Mouse (Mus musculus) intestine, embryonic 14.5 days (tissue): ENCODE results near the gene Rasgef1a. TPM values are rescaled to one million over a fixed set of nuclear protein-coding genes. Genes with fewer than 3 reads are reported as not detected.

Experiments
- ATAC-seq: fragments of 200-750 bp; cut with Nextera tagmentation; replicated peaks from 2 replicates; pipeline ENCODE4 v1.8.0; 2017; ENCODE audit warnings: low read depth, moderate number of reproducible peaks, moderate TSS enrichment, moderate library complexity; ENCODE audit not compliant: low FRiP score, low TSS enrichment
- DNase-seq: peaks from one replicate; pipeline ENCODE4 v3.0.0-alpha.2; 2018; ENCODE audit warnings: low spot score
- H3K27ac ChIP-seq: fragments of 300-500 bp; sonication (generic); 2 replicates; pipeline ENCODE4 v1.5.1; 2014; ENCODE audit warnings: low read depth, mild to moderate bottlenecking, control low read depth
- H3K27me3 ChIP-seq: fragments of 300-500 bp; sonication (generic); replicated peaks from 2 replicates; pipeline ENCODE4 v1.6.1; 2014; ENCODE audit warnings: low read length, control low read depth; ENCODE audit not compliant: control insufficient read depth, insufficient read depth
- H3K36me3 ChIP-seq: fragments of 300-500 bp; sonication (generic); 2 replicates; pipeline ENCODE4 v1.6.1; 2014; ENCODE audit warnings: low read length, control low read depth; ENCODE audit not compliant: control insufficient read depth, insufficient read depth
- H3K4me1 ChIP-seq: fragments of 300-500 bp; sonication (generic); replicated peaks from 2 replicates; pipeline ENCODE4 v1.6.1; 2014; ENCODE audit warnings: low read length, control low read depth, mixed read lengths; ENCODE audit not compliant: control insufficient read depth, insufficient read depth
- H3K4me2 ChIP-seq: fragments of 300-500 bp; sonication (generic); 2 replicates; pipeline ENCODE4 v1.6.1; 2014; ENCODE audit warnings: low read length
- H3K4me3 ChIP-seq: fragments of 300-500 bp; sonication (generic); 2 replicates; pipeline ENCODE4 v1.5.1; 2014; ENCODE audit warnings: low read depth, low read length, control low read depth, mixed read lengths
- H3K9ac ChIP-seq: fragments of 300-500 bp; sonication (generic); 2 replicates; pipeline ENCODE4 v1.6.1; 2014; ENCODE audit warnings: mild to moderate bottlenecking, low read length
- H3K9me3 ChIP-seq: fragments of 300-500 bp; sonication (generic); 2 replicates; pipeline ENCODE4 v1.6.1; 2016; ENCODE audit warnings: low read length, control low read depth; ENCODE audit not compliant: control insufficient read depth
- WGBS: fragments of 180-500 bp; shearing (Covaris S2); extraction: QIAGEN DNeasy Blood & Tissue Kit; methylation state at CpG from one replicate; pipeline ENCODE4 v1.1.7; 2014; 5-methylcytosine and 5-hydroxymethylcytosine counted together
- polyA plus RNA-seq: library from polyadenylated mRNA; unstranded; fragments of >200 nt; fragmentation: Nextera tagmentation; extraction: Ambion mirVana; gene quantifications from 2 replicates; pipeline ENCODE4 v1.2.1, GENCODE M21; 2014

Rasgef1a gene
- polyA plus RNA-seq, result 0.05 TPM in 1 of 2 replicates, not detected in the other

- WGBS, result 10% methylated on average over 66 of the region's 70 CpGs
- ATAC-seq (no peak), DNase-seq (no peak)
- H3K4me1 ChIP-seq, result 0 out of 2 replicates have a peak, but pooled peaks cover 4% of the 10 kb centered on the region
- H3K36me3 ChIP-seq, result no peaks in the 10 kb centered on the region
- 0 out of 2 replicates have a peak, but pooled peaks cover 4% of the 10 kb centered on the region for H3K9me3 ChIP-seq
- H3K27me3 ChIP-seq, result peaks cover 48% of the 10 kb centered on the region
- H3K9ac ChIP-seq, result peak within 1 kb of the TSS; percentile 32; the same call in 1 of the 2 replicates
- H3K27ac ChIP-seq, result no peak within 1 kb of the TSS
- H3K4me3 ChIP-seq, result peak within 1 kb of the TSS; percentile 37
- H3K4me2 ChIP-seq, result peak within 1 kb of the TSS; percentile 65
Observed at GRCm38 (mm10) chr6:118010756-118011615, at the start of gene Rasgef1a. Rasgef1a (plus strand) TSS chr6:118011438.

GRCm38 (mm10) chr6:117963201-117963600 lies 48.0 kb upstream of the Rasgef1a start:
- H3K4me2 ChIP-seq, result no peak overlapping the region
- H3K9me3 ChIP-seq, result 0 out of 2 replicates have a peak, but pooled peaks cover 4% of the 10 kb centered on the region
- H3K9ac ChIP-seq, result no peak overlapping the region
- no peaks in the 10 kb centered on the region for H3K27me3 ChIP-seq
- no peak overlapping the region for H3K27ac ChIP-seq
- no peaks in the 10 kb centered on the region for H3K4me1 ChIP-seq
- ATAC-seq (no peak), DNase-seq (no peak)
- H3K36me3 ChIP-seq, result no peaks in the 10 kb centered on the region
- WGBS, result 84% methylated on average over 3 of the region's 3 CpGs
- no peak overlapping the region for H3K4me3 ChIP-seq

GRCm38 (mm10) chr6:117966729-117967128 lies 44.5 kb upstream of the Rasgef1a start:
- no peak overlapping the region for H3K27ac ChIP-seq
- WGBS, result 35% methylated on average over 9 of the region's 9 CpGs
- ATAC-seq (no peak), DNase-seq (no peak)
- H3K27me3 ChIP-seq, result no peaks in the 10 kb centered on the region
- no peaks in the 10 kb centered on the region for H3K36me3 ChIP-seq
- no peak overlapping the region for H3K4me3 ChIP-seq
- H3K9ac ChIP-seq, result no peak overlapping the region
- no peak overlapping the region for H3K4me2 ChIP-seq
- no peaks in the 10 kb centered on the region for H3K4me1 ChIP-seq
- H3K9me3 ChIP-seq, result 0 out of 2 replicates have a peak, but pooled peaks cover 4% of the 10 kb centered on the region

GRCm38 (mm10) chr6:117987173-117987572 lies 24.1 kb upstream of the Rasgef1a start:
- Histone ChIP-seq H3K9ac (no peak overlapping the region), H3K4me3 (no peak overlapping the region), H3K27me3 (no peaks in the 10 kb centered on the region), H3K27ac (no peak overlapping the region), H3K4me2 (no peak overlapping the region), H3K4me1 (no peaks in the 10 kb centered on the region), H3K9me3 (no peaks in the 10 kb centered on the region), H3K36me3 (no peaks in the 10 kb centered on the region)
- 59% methylated on average over 5 of the region's 5 CpGs for WGBS
- no peak for ATAC-seq
- DNase-seq, result no peak

- Histone ChIP-seq H3K4me1 (no peaks in the 10 kb centered on the region), H3K27me3 (no peaks in the 10 kb centered on the region), H3K9me3 (no peaks in the 10 kb centered on the region), H3K4me2 (no peak overlapping the region), H3K36me3 (no peaks in the 10 kb centered on the region), H3K9ac (no peak overlapping the region), H3K4me3 (no peak overlapping the region), H3K27ac (no peak overlapping the region)
- ATAC-seq (no peak), DNase-seq (no peak)
- 82% methylated on average over 7 of the region's 7 CpGs for WGBS
Observed at GRCm38 (mm10) chr6:117989209-117989608, 22.0 kb upstream of the Rasgef1a start.

GRCm38 (mm10) chr6:117990649-117991048 lies 20.6 kb upstream of the Rasgef1a start:
- no peaks in the 10 kb centered on the region for H3K36me3 ChIP-seq
- WGBS, result 73% methylated on average over 8 of the region's 8 CpGs
- H3K4me2 ChIP-seq, result no peak overlapping the region

GRCm38 (mm10) chr6:117991297-117991696 lies 19.9 kb upstream of the Rasgef1a start:
- H3K9me3 ChIP-seq, result no peaks in the 10 kb centered on the region
- H3K4me2 ChIP-seq, result no peak overlapping the region
- H3K4me3 ChIP-seq, result no peak overlapping the region
- no peak overlapping the region for H3K27ac ChIP-seq
- H3K9ac ChIP-seq, result no peak overlapping the region
- H3K27me3 ChIP-seq, result no peaks in the 10 kb centered on the region
- H3K36me3 ChIP-seq, result no peaks in the 10 kb centered on the region
- WGBS, result 75% methylated on average over 7 of the region's 7 CpGs
- no peaks in the 10 kb centered on the region for H3K4me1 ChIP-seq
- DNase-seq (no peak), ATAC-seq (no peak)

More at GRCm38 (mm10) chr6:117990649-117991048, 20.6 kb upstream of the Rasgef1a start:
- Histone ChIP-seq H3K4me1 (no peaks in the 10 kb centered on the region), H3K9ac (no peak overlapping the region), H3K4me3 (no peak overlapping the region), H3K9me3 (no peaks in the 10 kb centered on the region), H3K27me3 (no peaks in the 10 kb centered on the region), H3K27ac (no peak overlapping the region)
- ATAC-seq (no peak), DNase-seq (no peak)

- no peak for DNase-seq
- 60% methylated on average over 8 of the region's 8 CpGs for WGBS
- no peaks in the 10 kb centered on the region for H3K27me3 ChIP-seq
- no peak overlapping the region for H3K4me2 ChIP-seq
- no peak overlapping the region for H3K4me3 ChIP-seq
- no peaks in the 10 kb centered on the region for H3K9me3 ChIP-seq
- no peak overlapping the region for H3K27ac ChIP-seq
- H3K9ac ChIP-seq, result no peak overlapping the region
- no peaks in the 10 kb centered on the region for H3K4me1 ChIP-seq
- no peaks in the 10 kb centered on the region for H3K36me3 ChIP-seq
- ATAC-seq, result no peak
Observed at GRCm38 (mm10) chr6:117991928-117992327, 19.3 kb upstream of the Rasgef1a start.
